Mouse (Mus musculus): ENCODE results near the gene Arfgap2. TPM values are rescaled to one million over a fixed set of nuclear protein-coding genes. Genes with fewer than 3 reads are reported as not detected.
A peak's percentile ranks its signal among the peaks of the same experiment; 100 is the strongest.

The Arfgap2 gene
- polyA plus RNA-seq, 1 experiment from 2014 or later = 52.9 TPM

- peak; percentile 66 for ATAC-seq (ENCODE audit: low read depth)
- Histone ChIP-seq H3K36me3 (ENCODE audit: control insufficient read depth, insufficient read depth, low read length) (no peaks in the 10 kb centered on the region), H3K4me3 (ENCODE audit: low read depth, low read length) (peak overlapping the region; percentile 47), H3K4me1 (ENCODE audit: control insufficient read depth, insufficient read depth, low read length) (peaks cover 19% of the 10 kb centered on the region), H3K4me2 (ENCODE audit: low read depth, low read length) (peak overlapping the region; percentile 95), H3K9ac (replicated peaks; ENCODE audit: low read depth, low read length) (peak overlapping the region; percentile 51), H3K27ac (ENCODE audit: low read depth, low read length) (peak overlapping the region; percentile 34; the same call in 1 of the 2 replicates), H3K27me3 (ENCODE audit: control insufficient read depth, insufficient read depth, low read length) (peaks cover 12% of the 10 kb centered on the region), H3K9me3 (ENCODE audit: control insufficient read depth, low read length) (no peaks in the 10 kb centered on the region)
- 2% methylated on average over 22 of the region's 22 CpGs for WGBS
Observed at GRCm38 (mm10) chr2:91257126-91257980, 7.4 kb upstream of the Arfgap2 start.

DNA sequence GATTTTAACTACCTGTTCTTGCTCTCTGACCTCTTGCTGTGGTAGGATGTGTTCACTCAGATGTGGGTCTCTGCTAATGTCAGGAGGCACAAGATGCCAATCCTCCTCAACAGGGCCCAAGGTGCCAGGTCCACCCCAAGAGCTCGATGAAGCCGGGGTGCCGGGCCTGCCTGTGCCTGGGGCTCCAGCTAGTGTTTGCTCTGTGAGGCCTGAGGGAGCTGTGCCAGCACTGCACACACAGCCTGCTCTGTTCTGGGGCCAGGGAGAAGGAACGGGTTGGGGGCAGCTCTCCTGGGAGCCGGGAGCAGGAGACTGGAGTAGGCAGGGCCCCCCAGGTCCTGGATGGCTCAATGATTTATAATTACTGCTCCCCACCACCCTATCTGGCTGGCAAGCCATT is 6.7 kb upstream of the Arfgap2 start:
- H3K9me3 ChIP-seq (ENCODE audit: control insufficient read depth, low read length) = no peaks in the 10 kb centered on the region
- H3K36me3 ChIP-seq (ENCODE audit: control insufficient read depth, insufficient read depth, low read length) = no peaks in the 10 kb centered on the region
- WGBS = 49% methylated on average over 5 of the region's 5 CpGs
- peak; percentile 44; the same call in 1 of the 2 replicates for ATAC-seq (ENCODE audit: low read depth)
- H3K9ac ChIP-seq (replicated peaks; ENCODE audit: low read depth, low read length) = peak overlapping the region; percentile 25
- peaks cover 19% of the 10 kb centered on the region for H3K4me1 ChIP-seq (ENCODE audit: control insufficient read depth, insufficient read depth, low read length)
- H3K4me2 ChIP-seq (ENCODE audit: low read depth, low read length) = peak overlapping the region; percentile 95
- peak overlapping the region; percentile 47 for H3K4me3 ChIP-seq (ENCODE audit: low read depth, low read length)
- 0 out of 2 replicates have a peak overlapping the region, but pooled peaks have one; percentile 34 for H3K27ac ChIP-seq (ENCODE audit: low read depth, low read length)
- H3K27me3 ChIP-seq (ENCODE audit: control insufficient read depth, insufficient read depth, low read length) = peaks cover 12% of the 10 kb centered on the region

DNA sequence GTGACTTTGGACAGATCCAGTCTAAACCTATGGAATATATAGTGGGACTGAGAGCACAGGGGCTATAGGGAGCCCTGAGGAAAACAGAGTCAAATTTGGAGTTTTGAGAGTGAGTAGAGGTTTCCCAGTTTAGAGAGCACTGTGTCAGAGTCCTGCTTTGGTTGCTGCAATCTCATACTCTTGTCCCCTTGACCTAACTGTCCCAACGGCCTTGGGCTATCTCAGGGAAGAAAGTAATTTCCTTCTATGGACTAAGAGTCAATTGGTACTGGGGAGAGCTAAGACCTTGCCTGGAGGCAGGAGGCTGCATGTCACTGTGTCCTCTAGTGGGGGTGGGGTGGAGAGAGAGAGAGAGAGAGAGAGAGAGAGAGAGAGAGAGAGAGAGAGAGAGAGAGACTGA is 5.9 kb upstream of the Arfgap2 start:
- Histone ChIP-seq H3K27ac (ENCODE audit: low read depth, low read length) (no peak overlapping the region), H3K4me1 (ENCODE audit: control insufficient read depth, insufficient read depth, low read length) (peaks cover 19% of the 10 kb centered on the region), H3K27me3 (ENCODE audit: control insufficient read depth, insufficient read depth, low read length) (peaks cover 12% of the 10 kb centered on the region), H3K36me3 (ENCODE audit: control insufficient read depth, insufficient read depth, low read length) (no peaks in the 10 kb centered on the region), H3K4me3 (ENCODE audit: low read depth, low read length) (no peak overlapping the region), H3K9me3 (ENCODE audit: control insufficient read depth, low read length) (no peaks in the 10 kb centered on the region), H3K4me2 (ENCODE audit: low read depth, low read length) (peak overlapping the region; percentile 95; the same call in 1 of the 2 replicates), H3K9ac (replicated peaks; ENCODE audit: low read depth, low read length) (no peak overlapping the region)
- WGBS = 58% methylated on average over 1 of the region's 1 CpGs
- ATAC-seq (ENCODE audit: low read depth) = no peak

DNA sequence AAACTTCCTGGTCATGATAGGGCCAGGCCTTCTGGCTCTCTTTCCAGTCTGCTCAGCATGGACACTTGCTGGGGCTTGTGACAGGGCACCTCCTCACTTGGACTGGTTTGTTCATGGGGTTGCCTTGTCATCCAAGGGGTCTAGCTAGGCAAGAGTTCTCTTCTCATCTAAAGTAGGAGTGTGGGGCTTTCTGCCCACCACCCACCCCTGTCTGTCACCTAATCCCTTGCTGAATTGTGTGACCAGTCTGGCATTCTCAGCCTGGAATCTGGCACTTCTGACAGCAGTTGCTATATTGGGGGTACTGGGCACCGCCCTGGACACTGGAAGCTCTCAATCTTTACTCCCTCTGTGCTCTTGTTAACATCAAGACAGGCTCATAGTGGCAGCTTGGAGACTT is 5.3 kb upstream of the Arfgap2 start:
- WGBS = 90% methylated on average over 1 of the region's 1 CpGs
- no peaks in the 10 kb centered on the region for H3K36me3 ChIP-seq (ENCODE audit: control insufficient read depth, insufficient read depth, low read length)
- no peak overlapping the region for H3K9ac ChIP-seq (replicated peaks; ENCODE audit: low read depth, low read length)
- peaks cover 11% of the 10 kb centered on the region for H3K27me3 ChIP-seq (ENCODE audit: control insufficient read depth, insufficient read depth, low read length)
- no peak overlapping the region for H3K27ac ChIP-seq (ENCODE audit: low read depth, low read length)
- H3K4me2 ChIP-seq (ENCODE audit: low read depth, low read length) = no peak overlapping the region
- no peak for ATAC-seq (ENCODE audit: low read depth)
- no peaks in the 10 kb centered on the region for H3K9me3 ChIP-seq (ENCODE audit: control insufficient read depth, low read length)
- H3K4me1 ChIP-seq (ENCODE audit: control insufficient read depth, insufficient read depth, low read length) = peaks cover 23% of the 10 kb centered on the region
- no peak overlapping the region for H3K4me3 ChIP-seq (ENCODE audit: low read depth, low read length)

GRCm38 (mm10) chr2:91263692-91264660 is 798 bp upstream of the Arfgap2 start:
- peak overlapping the region; percentile 62 for H3K4me2 ChIP-seq (ENCODE audit: low read depth, low read length)
- H3K27ac ChIP-seq (ENCODE audit: low read depth, low read length) = peak overlapping the region; percentile 89
- peak overlapping the region; percentile 62 for H3K9ac ChIP-seq (replicated peaks; ENCODE audit: low read depth, low read length)
- H3K9me3 ChIP-seq (ENCODE audit: control insufficient read depth, low read length) = no peaks in the 10 kb centered on the region
- peaks cover 4% of the 10 kb centered on the region; the same call in 1 of the 2 replicates for H3K4me1 ChIP-seq (ENCODE audit: control insufficient read depth, insufficient read depth, low read length)
- H3K4me3 ChIP-seq (ENCODE audit: low read depth, low read length) = peak overlapping the region; percentile 78
- peaks cover 21% of the 10 kb centered on the region for H3K36me3 ChIP-seq (ENCODE audit: control insufficient read depth, insufficient read depth, low read length)
- WGBS = 85% methylated on average over 17 of the region's 17 CpGs
- no peaks in the 10 kb centered on the region for H3K27me3 ChIP-seq (ENCODE audit: control insufficient read depth, insufficient read depth, low read length)
- ATAC-seq (ENCODE audit: low read depth) = no peak

- H3K27ac ChIP-seq (ENCODE audit: low read depth, low read length) = no peak overlapping the region
- 94% methylated on average over 3 of the region's 3 CpGs for WGBS
- peaks cover 43% of the 10 kb centered on the region for H3K36me3 ChIP-seq (ENCODE audit: control insufficient read depth, insufficient read depth, low read length)
- H3K4me1 ChIP-seq (ENCODE audit: control insufficient read depth, insufficient read depth, low read length) = peaks cover 4% of the 10 kb centered on the region; the same call in 1 of the 2 replicates
- no peak overlapping the region for H3K4me3 ChIP-seq (ENCODE audit: low read depth, low read length)
- ATAC-seq (ENCODE audit: low read depth) = no peak
- H3K27me3 ChIP-seq (ENCODE audit: control insufficient read depth, insufficient read depth, low read length) = no peaks in the 10 kb centered on the region
- H3K9ac ChIP-seq (replicated peaks; ENCODE audit: low read depth, low read length) = no peak overlapping the region
- H3K9me3 ChIP-seq (ENCODE audit: control insufficient read depth, low read length) = no peaks in the 10 kb centered on the region
- no peak overlapping the region for H3K4me2 ChIP-seq (ENCODE audit: low read depth, low read length)
Observed at GRCm38 (mm10) chr2:91268042-91268441, 3.3 kb downstream of the Arfgap2 start.

- WGBS = 93% methylated on average over 2 of the region's 2 CpGs
- ATAC-seq (ENCODE audit: low read depth) = no peak
- H3K4me3 ChIP-seq (ENCODE audit: low read depth, low read length) = no peak overlapping the region
- no peaks in the 10 kb centered on the region for H3K27me3 ChIP-seq (ENCODE audit: control insufficient read depth, insufficient read depth, low read length)
- H3K9ac ChIP-seq (replicated peaks; ENCODE audit: low read depth, low read length) = no peak overlapping the region
- no peak overlapping the region for H3K4me2 ChIP-seq (ENCODE audit: low read depth, low read length)
- no peaks in the 10 kb centered on the region for H3K9me3 ChIP-seq (ENCODE audit: control insufficient read depth, low read length)
- peaks cover 49% of the 10 kb centered on the region for H3K36me3 ChIP-seq (ENCODE audit: control insufficient read depth, insufficient read depth, low read length)
- H3K27ac ChIP-seq (ENCODE audit: low read depth, low read length) = no peak overlapping the region
- peaks cover 4% of the 10 kb centered on the region; the same call in 1 of the 2 replicates for H3K4me1 ChIP-seq (ENCODE audit: control insufficient read depth, insufficient read depth, low read length)
Observed at GRCm38 (mm10) chr2:91268706-91269105, 3.9 kb downstream of the Arfgap2 start.

- H3K27me3 ChIP-seq (ENCODE audit: control insufficient read depth, insufficient read depth, low read length) = no peaks in the 10 kb centered on the region
- H3K36me3 ChIP-seq (ENCODE audit: control insufficient read depth, insufficient read depth, low read length) = peaks cover 58% of the 10 kb centered on the region
- H3K4me2 ChIP-seq (ENCODE audit: low read depth, low read length) = no peak overlapping the region
Observed at GRCm38 (mm10) chr2:91269687-91270133, 4.9 kb downstream of the Arfgap2 start.

More at GRCm38 (mm10) chr2:91269687-91270133, 4.9 kb downstream of the Arfgap2 start:
- Histone ChIP-seq H3K4me3 (ENCODE audit: low read depth, low read length) (no peak overlapping the region), H3K27ac (ENCODE audit: low read depth, low read length) (no peak overlapping the region), H3K4me1 (ENCODE audit: control insufficient read depth, insufficient read depth, low read length) (no peaks in the 10 kb centered on the region), H3K9ac (replicated peaks; ENCODE audit: low read depth, low read length) (no peak overlapping the region), H3K9me3 (ENCODE audit: control insufficient read depth, low read length) (no peaks in the 10 kb centered on the region)
- 97% methylated on average over 8 of the region's 8 CpGs for WGBS
- no peak for ATAC-seq (ENCODE audit: low read depth)
